Mouse (Mus musculus): ENCODE results near the gene Ptpre. TPM values are rescaled to one million over a fixed set of nuclear protein-coding genes. Genes with fewer than 3 reads are reported as not detected.
"Not testable (repeated sequence)": the region's sequence is repeated elsewhere in the genome, so short reads cannot be mapped to it uniquely, and the experiment has no call there.

Gene Ptpre
- polyA plus RNA-seq, 1 experiment from 2014 or later, result 3.5 TPM

DNA sequence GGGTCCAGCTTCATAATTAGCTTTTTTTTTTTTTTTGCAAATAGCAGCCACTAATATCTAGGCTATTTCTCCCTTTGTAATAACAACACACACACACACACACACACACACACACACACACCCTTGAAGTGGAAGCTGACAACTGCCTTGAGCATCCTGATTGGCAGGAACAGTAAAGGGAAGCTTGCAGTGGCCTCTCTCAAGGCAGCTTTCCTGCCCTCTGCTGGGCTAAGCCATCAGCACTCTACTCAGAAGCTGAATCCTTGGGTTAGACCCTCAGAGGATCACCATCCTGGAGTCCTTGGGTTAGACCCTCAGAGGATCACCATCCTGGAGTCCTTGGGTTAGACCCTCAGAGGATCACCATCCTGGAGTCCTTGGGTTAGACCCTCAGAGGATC is 79.2 kb downstream of the Ptpre start:
- H3K9me3 ChIP-seq; H3K27me3 ChIP-seq; ATAC-seq (ENCODE audit: low FRiP score, low read depth); H3K36me3 ChIP-seq; H3K4me1 ChIP-seq; H3K9ac ChIP-seq; H3K27ac ChIP-seq; H3K4me3 ChIP-seq; H3K4me2 ChIP-seq (replicated peaks): not testable (repeated sequence)

DNA sequence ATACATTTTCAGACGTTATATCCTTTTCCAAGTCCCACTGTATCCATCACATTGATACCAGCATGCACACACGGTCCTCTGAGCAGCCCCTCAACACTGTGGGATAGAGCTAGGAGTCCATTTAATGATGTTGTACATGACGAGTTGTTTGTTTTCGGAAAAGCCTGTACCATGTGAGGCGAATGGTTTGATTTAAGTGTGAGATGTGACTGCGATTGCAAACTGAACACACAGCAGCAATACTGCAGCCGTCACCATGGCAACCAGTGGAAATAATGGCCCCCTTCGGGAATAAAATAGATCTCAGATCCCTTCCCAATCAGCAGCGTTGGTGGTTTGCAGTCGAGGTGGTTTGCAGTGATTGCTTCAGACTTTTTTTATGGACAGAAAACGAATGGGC is 80.5 kb downstream of the Ptpre start:
- 63% methylated on average over 11 of the region's 11 CpGs for WGBS

DNA sequence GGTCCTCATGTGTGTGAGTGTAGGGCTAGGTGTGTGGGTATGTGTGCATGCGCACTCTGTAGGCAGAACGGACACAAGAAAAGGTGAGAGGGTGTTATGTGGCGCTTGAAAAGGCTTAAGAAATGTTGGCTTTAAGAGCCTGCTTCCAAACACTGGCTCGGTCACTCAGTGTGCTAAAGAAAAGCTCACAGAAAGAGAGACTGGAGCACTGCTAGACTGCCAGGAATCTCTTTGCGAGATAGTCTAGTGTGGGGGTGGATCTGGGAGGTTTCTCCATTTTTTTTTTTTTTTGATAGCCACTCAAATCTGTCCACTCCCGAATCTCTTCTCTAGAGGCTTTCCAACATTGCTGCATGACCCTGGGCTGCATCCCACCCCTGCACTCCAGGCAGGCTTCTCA is 84.4 kb downstream of the Ptpre start:
- Histone ChIP-seq H3K4me3 (no peak overlapping the region), H3K27ac (no peak overlapping the region), H3K36me3 (no peaks in the 10 kb centered on the region), H3K4me2 (replicated peaks) (no peak overlapping the region), H3K27me3 (no peaks in the 10 kb centered on the region), H3K9me3 (no peaks in the 10 kb centered on the region), H3K4me1 (0 out of 2 replicates have a peak, but pooled peaks cover 3% of the 10 kb centered on the region), H3K9ac (no peak overlapping the region)
- no peak for ATAC-seq (ENCODE audit: low FRiP score, low read depth)
- 74% methylated on average over 6 of the region's 6 CpGs for WGBS

More for the DNA sequence above, 80.5 kb downstream of the Ptpre start:
- no peak overlapping the region for H3K4me2 ChIP-seq (replicated peaks)
- no peaks in the 10 kb centered on the region for H3K36me3 ChIP-seq
- H3K9ac ChIP-seq, result no peak overlapping the region
- H3K4me1 ChIP-seq, result 0 out of 2 replicates have a peak, but pooled peaks cover 3% of the 10 kb centered on the region
- H3K4me3 ChIP-seq, result no peak overlapping the region
- ATAC-seq (ENCODE audit: low FRiP score, low read depth), result no peak
- H3K27ac ChIP-seq, result no peak overlapping the region
- no peaks in the 10 kb centered on the region for H3K27me3 ChIP-seq
- H3K9me3 ChIP-seq, result no peaks in the 10 kb centered on the region

DNA sequence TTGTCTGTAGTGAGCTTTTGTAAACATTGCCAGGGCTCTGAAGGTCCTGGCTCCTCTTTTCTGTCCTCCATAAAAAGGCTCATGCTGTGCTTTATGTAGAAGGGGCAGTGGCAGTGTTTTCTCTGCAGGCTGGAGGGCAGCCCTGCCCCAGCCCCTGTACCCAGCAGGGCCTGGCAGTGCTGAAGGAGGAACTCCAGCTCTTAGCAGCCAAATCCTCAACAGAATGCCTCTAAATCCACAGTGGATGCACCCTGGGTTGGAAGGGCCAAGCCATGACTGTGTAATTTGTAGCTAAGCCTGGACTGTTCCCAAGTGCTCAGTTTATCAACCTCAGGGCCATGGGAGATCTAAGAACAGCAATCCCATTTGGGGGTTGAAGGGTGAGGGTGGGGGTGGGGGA is 85.0 kb downstream of the Ptpre start:
- Histone ChIP-seq H3K27me3 (no peaks in the 10 kb centered on the region), H3K9ac (no peak overlapping the region), H3K9me3 (no peaks in the 10 kb centered on the region), H3K27ac (no peak overlapping the region), H3K4me2 (replicated peaks) (no peak overlapping the region), H3K4me1 (0 out of 2 replicates have a peak, but pooled peaks cover 3% of the 10 kb centered on the region), H3K36me3 (no peaks in the 10 kb centered on the region), H3K4me3 (no peak overlapping the region)
- ATAC-seq (ENCODE audit: low FRiP score, low read depth), result no peak

DNA sequence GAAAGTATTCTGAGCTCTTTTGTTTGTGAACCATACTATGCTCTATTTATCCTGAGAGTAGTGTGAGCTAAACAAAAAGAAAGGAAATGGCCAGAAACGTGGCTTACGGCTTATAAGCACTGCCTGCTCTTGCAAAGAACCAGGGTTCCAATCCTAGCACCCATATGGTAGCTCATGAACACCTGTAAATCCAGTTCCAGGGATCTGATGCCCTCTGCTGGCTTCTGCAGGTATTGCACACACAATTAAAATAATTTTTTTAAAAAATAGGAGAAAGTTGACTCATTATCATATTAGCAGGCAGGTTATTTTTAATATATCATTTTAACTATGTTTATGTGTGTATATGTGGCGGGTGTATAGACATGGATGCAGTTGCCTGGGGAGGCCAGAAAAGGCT is 87.6 kb downstream of the Ptpre start:
- Histone ChIP-seq H3K27ac (no peak overlapping the region), H3K36me3 (no peaks in the 10 kb centered on the region), H3K4me1 (peaks cover 7% of the 10 kb centered on the region; the same call in 1 of the 2 replicates), H3K27me3 (no peaks in the 10 kb centered on the region), H3K4me3 (no peak overlapping the region), H3K9ac (no peak overlapping the region), H3K9me3 (no peaks in the 10 kb centered on the region), H3K4me2 (replicated peaks) (no peak overlapping the region)
- no peak for ATAC-seq (ENCODE audit: low FRiP score, low read depth)
- 74% methylated on average over 3 of the region's 3 CpGs for WGBS

DNA sequence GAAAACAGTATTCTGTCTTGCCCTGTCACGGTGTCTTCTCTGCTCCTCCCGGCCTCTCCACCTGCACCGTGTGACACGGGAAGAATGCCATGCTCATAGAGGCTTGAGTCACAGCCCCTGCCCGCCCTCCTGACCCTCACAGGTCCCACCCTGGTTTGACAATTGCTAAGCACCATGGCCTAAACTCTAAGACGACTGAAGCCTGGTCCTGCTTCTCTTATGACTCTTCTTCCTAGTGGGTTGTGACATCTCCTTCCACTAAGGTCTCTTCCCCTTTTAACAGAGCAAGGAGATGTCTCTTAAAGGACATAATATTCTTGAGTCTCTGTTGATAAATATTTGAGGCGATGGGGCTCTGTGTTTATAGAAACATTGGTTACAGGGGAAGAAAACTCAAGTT is 91.1 kb downstream of the Ptpre start:
- 85% methylated on average over 7 of the region's 7 CpGs for WGBS
- Histone ChIP-seq H3K36me3 (no peaks in the 10 kb centered on the region), H3K9ac (no peak overlapping the region), H3K27ac (no peak overlapping the region), H3K9me3 (no peaks in the 10 kb centered on the region), H3K4me3 (no peak overlapping the region), H3K4me2 (replicated peaks) (no peak overlapping the region), H3K27me3 (0 out of 2 replicates have a peak, but pooled peaks cover 2% of the 10 kb centered on the region), H3K4me1 (peaks cover 7% of the 10 kb centered on the region; the same call in 1 of the 2 replicates)
- no peak for ATAC-seq (ENCODE audit: low FRiP score, low read depth)

DNA sequence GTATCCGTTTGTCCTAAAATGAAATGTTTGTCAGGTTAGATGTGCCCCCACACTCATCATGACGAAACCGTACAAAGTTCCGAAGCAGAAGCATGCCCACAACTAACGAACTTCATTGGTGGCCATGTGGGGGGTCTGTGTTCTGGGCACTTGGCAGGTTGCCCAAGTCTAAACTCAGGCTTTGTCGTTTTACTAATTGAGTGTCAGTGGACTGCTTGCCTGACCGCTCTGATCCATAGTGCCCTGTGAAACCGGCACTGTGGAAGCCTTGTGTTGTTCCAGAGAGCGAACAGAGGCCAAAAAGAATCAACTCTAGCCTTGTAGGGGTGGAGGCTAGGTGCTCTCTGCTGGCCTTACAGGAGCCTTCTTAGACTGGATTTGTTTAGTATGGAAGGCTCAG is 91.7 kb downstream of the Ptpre start:
- H3K4me1 ChIP-seq, result peaks cover 7% of the 10 kb centered on the region; the same call in 1 of the 2 replicates
- H3K27me3 ChIP-seq, result 0 out of 2 replicates have a peak, but pooled peaks cover 2% of the 10 kb centered on the region
- no peaks in the 10 kb centered on the region for H3K36me3 ChIP-seq
- H3K9ac ChIP-seq, result no peak overlapping the region
- H3K4me3 ChIP-seq, result no peak overlapping the region
- no peak overlapping the region for H3K27ac ChIP-seq
- H3K4me2 ChIP-seq (replicated peaks), result no peak overlapping the region
- no peaks in the 10 kb centered on the region for H3K9me3 ChIP-seq
- 48% methylated on average over 9 of the region's 9 CpGs for WGBS
- ATAC-seq (ENCODE audit: low FRiP score, low read depth), result no peak

DNA sequence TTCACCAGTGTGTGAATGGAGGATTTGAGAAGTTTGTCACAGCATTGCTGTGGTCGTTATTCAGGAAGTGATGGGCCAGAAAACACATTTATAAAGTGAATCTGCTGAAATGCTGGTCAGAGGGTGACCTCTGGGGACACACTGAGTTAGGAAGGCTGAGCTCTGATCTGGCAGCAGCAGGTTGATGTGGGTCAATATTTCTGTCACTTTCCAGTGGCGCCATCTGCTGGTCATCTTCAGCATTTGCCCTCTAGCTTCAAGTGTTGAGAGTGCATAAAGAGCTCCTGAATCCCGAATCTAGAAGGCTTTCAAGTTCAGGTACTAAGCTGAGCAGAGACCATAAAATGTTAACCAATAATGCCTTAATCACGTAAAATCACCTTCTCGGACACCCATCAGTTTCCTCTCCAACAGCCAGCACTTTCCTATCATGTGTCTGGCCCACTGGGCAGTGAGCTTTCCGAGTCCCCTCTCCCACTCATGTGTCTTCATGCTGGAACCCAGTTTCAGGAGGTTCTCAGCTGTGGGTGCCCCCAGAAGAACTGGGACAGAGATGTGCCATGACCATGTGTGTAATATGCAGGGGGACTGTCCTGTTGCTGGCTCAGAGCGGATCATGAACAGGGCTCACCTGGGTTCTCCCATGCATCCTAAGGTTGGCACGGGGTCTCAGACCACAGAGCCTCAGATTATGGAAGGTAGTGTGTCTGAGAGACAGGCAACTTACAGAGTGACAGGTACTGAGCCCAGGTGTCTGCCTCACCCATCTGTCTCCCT is 94.7 kb downstream of the Ptpre start:
- no peak overlapping the region for H3K4me2 ChIP-seq (replicated peaks)
- no peak for ATAC-seq (ENCODE audit: low FRiP score, low read depth)
- H3K36me3 ChIP-seq, result no peaks in the 10 kb centered on the region
- WGBS, result 52% methylated on average over 8 of the region's 8 CpGs
- H3K27me3 ChIP-seq, result 0 out of 2 replicates have a peak, but pooled peaks cover 2% of the 10 kb centered on the region
- H3K9me3 ChIP-seq, result no peaks in the 10 kb centered on the region
- H3K27ac ChIP-seq, result no peak overlapping the region
- peaks cover 7% of the 10 kb centered on the region; the same call in 1 of the 2 replicates for H3K4me1 ChIP-seq
- no peak overlapping the region for H3K4me3 ChIP-seq
- H3K9ac ChIP-seq, result no peak overlapping the region

DNA sequence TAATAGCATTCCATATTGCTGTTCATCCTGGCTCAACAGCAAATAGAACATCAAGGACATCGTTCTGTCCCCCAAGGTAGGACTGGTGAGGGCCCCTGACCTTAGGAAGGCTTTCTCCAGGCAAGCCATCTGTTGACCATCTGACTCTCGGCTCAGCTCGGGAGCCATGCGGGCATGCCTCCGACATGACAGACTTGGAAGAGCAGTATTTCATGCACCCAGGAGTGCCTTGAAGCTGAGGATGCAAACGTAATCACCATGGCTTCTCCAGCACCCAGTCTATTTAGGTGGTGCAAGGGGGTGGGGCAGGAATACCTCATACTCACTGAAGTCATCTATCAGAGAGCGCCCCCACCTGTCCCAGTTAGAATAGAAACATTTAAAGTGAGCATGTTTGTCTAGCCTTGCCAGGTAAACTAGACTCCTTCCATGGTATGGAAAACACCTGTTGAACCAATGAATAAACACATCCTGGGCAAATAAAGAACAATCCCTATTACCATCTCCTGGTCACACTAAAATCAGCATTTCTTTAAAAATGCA is 95.5 kb downstream of the Ptpre start:
- Histone ChIP-seq H3K4me3 (no peak overlapping the region), H3K4me2 (replicated peaks) (no peak overlapping the region), H3K9me3 (no peaks in the 10 kb centered on the region), H3K9ac (no peak overlapping the region), H3K27ac (no peak overlapping the region), H3K27me3 (0 out of 2 replicates have a peak, but pooled peaks cover 2% of the 10 kb centered on the region), H3K4me1 (peaks cover 11% of the 10 kb centered on the region), H3K36me3 (no peaks in the 10 kb centered on the region)
- no peak for ATAC-seq (ENCODE audit: low FRiP score, low read depth)
- WGBS, result 61% methylated on average over 7 of the region's 7 CpGs

DNA sequence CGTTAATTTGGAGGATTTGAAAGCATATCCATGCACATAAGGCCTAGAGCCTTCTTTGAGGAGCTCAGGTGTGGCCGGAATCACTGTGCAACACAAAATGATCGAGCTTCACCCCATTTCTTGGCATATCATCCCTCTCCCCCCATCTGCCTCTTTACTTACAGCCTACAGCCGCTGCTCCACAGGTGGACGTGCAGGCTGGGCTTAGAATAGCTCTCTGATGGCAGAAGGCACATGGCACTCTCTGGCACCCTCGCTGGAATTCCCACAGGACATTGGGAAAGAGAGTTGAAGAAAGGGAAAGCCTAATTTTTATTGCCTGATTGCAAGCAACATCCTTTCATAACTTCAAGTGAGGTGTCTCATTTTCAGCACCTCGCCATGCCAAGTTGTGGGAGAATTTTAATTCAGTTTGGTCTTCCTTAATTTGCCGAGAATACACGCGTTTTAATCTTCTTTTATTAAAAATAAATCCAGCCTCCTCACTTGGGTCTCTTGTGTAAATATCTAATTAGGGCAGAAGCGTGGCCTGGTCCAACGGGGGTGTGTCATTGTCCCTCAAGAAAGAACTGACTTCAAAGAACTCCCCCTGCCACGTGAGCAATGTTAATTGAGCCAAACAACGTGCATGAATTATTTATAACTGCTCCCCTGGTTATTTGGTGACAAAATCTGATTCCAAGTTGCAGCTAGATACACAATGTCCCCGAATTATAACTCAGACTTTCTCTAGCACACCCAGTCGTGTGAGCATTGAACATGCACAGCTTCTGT is 97.8 kb downstream of the Ptpre start:
- no peak for ATAC-seq (ENCODE audit: low FRiP score, low read depth)
- H3K9ac ChIP-seq, result no peak overlapping the region
- peaks cover 5% of the 10 kb centered on the region for H3K4me1 ChIP-seq
- H3K4me3 ChIP-seq, result no peak overlapping the region
- no peak overlapping the region for H3K4me2 ChIP-seq (replicated peaks)
- no peak overlapping the region for H3K27ac ChIP-seq
- 71% methylated on average over 16 of the region's 16 CpGs for WGBS
- no peaks in the 10 kb centered on the region for H3K36me3 ChIP-seq
- H3K27me3 ChIP-seq, result 0 out of 2 replicates have a peak, but pooled peaks cover 2% of the 10 kb centered on the region
- H3K9me3 ChIP-seq, result no peaks in the 10 kb centered on the region

DNA sequence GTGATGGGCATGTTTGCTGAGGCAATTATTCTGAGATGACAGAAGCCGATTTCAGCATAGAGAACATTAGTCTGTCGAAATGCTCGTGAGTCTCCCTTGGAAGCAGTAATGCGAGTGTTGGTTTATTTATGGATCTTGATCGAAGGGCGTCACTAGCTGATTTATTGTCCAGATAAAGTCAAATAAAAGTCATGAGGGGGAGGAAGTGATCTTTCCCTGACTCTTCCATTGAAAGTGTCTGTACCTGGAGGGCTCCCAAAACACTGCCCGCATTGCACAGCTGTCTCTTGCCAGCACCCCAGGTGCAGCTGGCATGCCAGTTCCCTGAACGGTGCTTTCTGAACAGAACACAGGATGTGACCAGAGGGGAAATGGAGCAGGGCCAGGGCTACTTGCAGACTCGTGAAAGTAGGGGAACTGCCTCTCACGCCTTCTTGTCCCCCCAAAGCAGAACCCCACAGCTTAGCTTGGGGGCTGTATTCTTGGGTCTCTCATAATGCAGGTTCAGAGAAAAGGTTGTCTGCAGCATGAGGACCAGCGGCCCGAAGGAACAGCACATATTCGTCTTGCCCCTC is 100.2 kb downstream of the Ptpre start:
- ATAC-seq (ENCODE audit: low FRiP score, low read depth), result no peak
- WGBS, result 58% methylated on average over 13 of the region's 13 CpGs
- H3K27me3 ChIP-seq, result no peaks in the 10 kb centered on the region
- H3K4me3 ChIP-seq, result no peak overlapping the region
- H3K4me1 ChIP-seq, result peaks cover 5% of the 10 kb centered on the region
- no peak overlapping the region for H3K9ac ChIP-seq
- no peaks in the 10 kb centered on the region for H3K9me3 ChIP-seq
- H3K27ac ChIP-seq, result 0 out of 2 replicates have a peak overlapping the region, but pooled peaks have one; percentile 28
- no peak overlapping the region for H3K4me2 ChIP-seq (replicated peaks)
- H3K36me3 ChIP-seq, result no peaks in the 10 kb centered on the region

DNA sequence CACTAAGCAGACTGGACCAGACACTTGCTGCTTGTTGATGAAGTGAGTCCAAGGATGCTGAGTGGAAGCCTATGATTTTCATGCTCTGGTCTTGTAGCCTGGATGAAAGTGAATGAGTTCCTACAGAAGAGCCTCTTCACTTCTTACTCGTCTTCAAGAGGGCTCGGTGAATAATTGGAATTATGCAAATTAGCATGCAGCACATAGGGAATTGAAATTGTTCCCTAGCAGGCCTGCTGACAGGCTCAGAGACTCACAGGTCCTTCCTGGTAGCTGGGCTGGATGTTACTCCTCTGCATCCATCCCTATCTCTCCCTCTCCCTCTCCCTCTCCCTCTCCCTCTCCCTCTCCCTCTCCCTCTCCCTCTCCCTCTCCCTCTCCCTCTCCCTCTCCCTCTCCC is 102.1 kb downstream of the Ptpre start:
- no peak overlapping the region for H3K4me2 ChIP-seq (replicated peaks)
- no peaks in the 10 kb centered on the region for H3K27me3 ChIP-seq
- H3K4me1 ChIP-seq, result peaks cover 5% of the 10 kb centered on the region
- H3K9ac ChIP-seq, result no peak overlapping the region
- H3K36me3 ChIP-seq, result no peaks in the 10 kb centered on the region
- H3K4me3 ChIP-seq, result no peak overlapping the region
- no peak for ATAC-seq (ENCODE audit: low FRiP score, low read depth)
- H3K27ac ChIP-seq, result no peak overlapping the region
- no peaks in the 10 kb centered on the region for H3K9me3 ChIP-seq
- 57% methylated on average over 2 of the region's 2 CpGs for WGBS

Data from limb, embryonic 13.5 days (tissue).